Comparison of ENCODE assay signal across 19 mouse cellular contexts in genomic region chr5:118048412-118048811, GRCm38 (mm10). TPM values are rescaled to one million over a fixed set of nuclear protein-coding genes. Genes with fewer than 3 reads are reported as not detected.
DNase-seq lines count a peak whose midpoint lies in the region; ATAC-seq and TF ChIP-seq lines count a peak whose summit lies in the region.
"Had no signal": no experiment of that assay in that cellular context is flagged by ENCODE, and none has a peak within 500 bp of the region (broad histone marks: within the 10 kb centered on the region; RNA-seq: fewer than 3 reads in every experiment).

No protein-coding gene starts in this region.

- H3K9me3 ChIP-seq in lung, postnatal 0 days (ENCODE audit: low read length): no peaks in the 10 kb centered on the region
- H3K9me3 ChIP-seq in heart, embryonic 10.5 days: no peaks in the 10 kb centered on the region
- H3K9me3 ChIP-seq in midbrain, postnatal 0 days (ENCODE audit: low read length): no peaks in the 10 kb centered on the region
- H3K9me3 ChIP-seq: heart, embryonic 13.5 days; hindbrain, embryonic 15.5 days; lung, embryonic 15.5 days had no signal

- TF ChIP-seq EP300 in lung, postnatal 0 days (IDR thresholded peaks at IDR 0.05): no peak

- H3K36me3 ChIP-seq in lung, postnatal 0 days (ENCODE audit: insufficient read depth, low read length): no peaks in the 10 kb centered on the region
- no peaks in the 10 kb centered on the region for H3K36me3 ChIP-seq in heart, embryonic 10.5 days
- H3K36me3 ChIP-seq in midbrain, postnatal 0 days (ENCODE audit: insufficient read depth, low read length): no peaks in the 10 kb centered on the region
- H3K36me3 ChIP-seq: G1E; heart, embryonic 13.5 days; hindbrain, embryonic 15.5 days; limb, embryonic 12.5 days; lung, embryonic 15.5 days had no signal

- WGBS in lung, postnatal 0 days: 76% methylated on average over 4 of the region's 4 CpGs
- WGBS in heart, embryonic 10.5 days: 71% methylated on average over 4 of the region's 4 CpGs
- WGBS in midbrain, postnatal 0 days: 86% methylated on average over 4 of the region's 4 CpGs

- peak; percentile 18 for ATAC-seq in CD4-positive, CD25-positive, alpha-beta regulatory T cell, adult 4 months
- ATAC-seq in hematopoietic stem cell, adult 5-6 weeks (replicated peaks in 1 of 2; ENCODE audit: insufficient read depth in 1 of 2, low FRiP score in 2 of 2, low TSS enrichment in 1 of 2, low read depth in 1 of 2, poor library complexity in 2 of 2, severe bottlenecking in 2 of 2): peak; percentile 77 to 87
- ATAC-seq in megakaryocyte, adult 5-6 weeks (ENCODE audit: poor library complexity, severe bottlenecking): peak; percentile 90
- no peak for ATAC-seq in lung, postnatal 0 days
- ATAC-seq in midbrain, postnatal 0 days (ENCODE audit: low FRiP score): no peak
- ATAC-seq: midbrain, embryonic 16.5 days had no signal

- no peak overlapping the region for H3K4me2 ChIP-seq in lung, postnatal 0 days (replicated peaks; ENCODE audit: low read depth, low read length)
- H3K4me2 ChIP-seq in midbrain, postnatal 0 days (ENCODE audit: low read depth, low read length, poor library complexity, severe bottlenecking): no peak overlapping the region
- H3K4me2 ChIP-seq: heart, embryonic 13.5 days; hindbrain, embryonic 15.5 days; limb, embryonic 12.5 days; lung, embryonic 15.5 days had no signal

- TF ChIP-seq CTCF in lung, postnatal 0 days (IDR thresholded peaks at IDR 0.05): no peak
- no peak for TF ChIP-seq CTCF in midbrain, postnatal 0 days (IDR thresholded peaks at IDR 0.05)

- no peaks in the 10 kb centered on the region for H3K27me3 ChIP-seq in lung, postnatal 0 days (replicated peaks; ENCODE audit: insufficient read depth, low read length)
- peaks cover 3% of the 10 kb centered on the region; the same call in 1 of the 2 replicates for H3K27me3 ChIP-seq in heart, embryonic 10.5 days (ENCODE audit: insufficient read depth, poor library complexity, severe bottlenecking)
- H3K27me3 ChIP-seq in midbrain, postnatal 0 days (ENCODE audit: insufficient read depth, low read length): no peaks in the 10 kb centered on the region
- H3K27me3 ChIP-seq: heart, embryonic 13.5 days; hindbrain, embryonic 15.5 days; lung, embryonic 15.5 days had no signal

- no peak overlapping the region for H3K27ac ChIP-seq in lung, postnatal 0 days (ENCODE audit: low read length)
- no peak overlapping the region for H3K27ac ChIP-seq in heart, embryonic 10.5 days
- H3K27ac ChIP-seq in midbrain, postnatal 0 days (ENCODE audit: low read depth, low read length): no peak overlapping the region
- H3K27ac ChIP-seq: heart, embryonic 13.5 days; hindbrain, embryonic 15.5 days; kidney, postnatal 0 days; limb, embryonic 12.5 days; lung, embryonic 15.5 days had no signal

- peak; percentile 85 for DNase-seq in 416B (ENCODE audit: low read depth)
- DNase-seq in lung, postnatal 0 days (ENCODE audit: low spot score): no peak
- DNase-seq in heart, embryonic 10.5 days (ENCODE audit: low spot score): no peak
- no peak for DNase-seq in midbrain, postnatal 0 days (ENCODE audit: low spot score)
- DNase-seq: adrenal gland, postnatal 25 days; cerebellum, adult 18-20 months; cerebellum, postnatal 25 days; heart, adult 11 months; kidney, adult 11 months had no signal

- H3K9ac ChIP-seq in lung, postnatal 0 days (replicated peaks; ENCODE audit: low read depth): no peak overlapping the region
- H3K9ac ChIP-seq in midbrain, postnatal 0 days (replicated peaks; ENCODE audit: low read length, poor library complexity, severe bottlenecking): no peak overlapping the region
- H3K9ac ChIP-seq: heart, embryonic 13.5 days; hindbrain, embryonic 15.5 days; limb, embryonic 12.5 days; lung, embryonic 15.5 days had no signal

- H3K4me1 ChIP-seq in lung, postnatal 0 days (ENCODE audit: insufficient read depth, low read depth, low read length): no peaks in the 10 kb centered on the region
- peaks cover 16% of the 10 kb centered on the region for H3K4me1 ChIP-seq in heart, embryonic 10.5 days
- H3K4me1 ChIP-seq in midbrain, postnatal 0 days (ENCODE audit: insufficient read depth, low read length): no peaks in the 10 kb centered on the region
- H3K4me1 ChIP-seq: hindbrain, embryonic 15.5 days; limb, embryonic 12.5 days; lung, embryonic 15.5 days had no signal

- H3K4me3 ChIP-seq in lung, postnatal 0 days (ENCODE audit: low read depth, low read length): no peak overlapping the region
- no peak overlapping the region for H3K4me3 ChIP-seq in heart, embryonic 10.5 days
- H3K4me3 ChIP-seq in midbrain, postnatal 0 days (ENCODE audit: low read depth, low read length): no peak overlapping the region
- H3K4me3 ChIP-seq: heart, embryonic 13.5 days; hindbrain, embryonic 15.5 days; limb, embryonic 12.5 days; lung, embryonic 15.5 days had no signal

RNA-seq across cellular contexts. Expression of gene Tesc, which starts 20.9 kb away (rescaled TPM):
- 1 to 10 TPM; 2.9 to 7.7 TPM for polyA plus RNA-seq in CD4-positive, CD25-positive, alpha-beta regulatory T cell, adult 4 months (2017; shearing (Covaris generic))
- total RNA-seq in hematopoietic stem cell, adult 5-6 weeks (2017): 1.0 TPM in 1 of 2 replicates, not detected in the other
- 1.8 and 4.2 TPM in 2 replicates for total RNA-seq in megakaryocyte, adult 5-6 weeks (2015)
- 2.2 and 2.4 TPM in 2 replicates for total RNA-seq in megakaryocyte, adult 5-6 weeks (2017)
- polyA plus RNA-seq in lung, postnatal 0 days (2015; fragmentation: Nextera tagmentation; extraction: Ambion mirVana): 1.5 and 1.6 TPM in 2 replicates
- polyA plus RNA-seq in heart, embryonic 10.5 days (2016; fragmentation: Nextera tagmentation; extraction: Ambion mirVana): 10.0 and 19.0 TPM in 2 replicates
- 3.6 and 4.7 TPM in 2 replicates for total RNA-seq in midbrain, postnatal 0 days (2014; rRNA removed)
- polyA plus RNA-seq in midbrain, postnatal 0 days (2015; fragmentation: Nextera tagmentation; extraction: Ambion mirVana): 5.5 and 8.2 TPM in 2 replicates
- total RNA-seq: G1E had no signal
- polyA plus RNA-seq: G1E had no signal

Comparison
In these comparisons a context has a peak if more than half of its experiments do, and no peak if none do; other contexts are left out.
1. ATAC-seq: peak in CD4-positive, CD25-positive, alpha-beta regulatory T cell, adult 4 months (single experiment), hematopoietic stem cell, adult 5-6 weeks (2 of 2) and megakaryocyte, adult 5-6 weeks (single experiment); none in lung, postnatal 0 days (single experiment) and midbrain, postnatal 0 days (single experiment).